Mouse (Mus musculus): ENCODE data around the gene Hmg20b. TPM values are rescaled to one million over a fixed set of nuclear protein-coding genes. Genes with fewer than 3 reads are reported as not detected.

The Hmg20b gene
- polyA plus RNA-seq, 1 experiment = 80.2 TPM

DNA sequence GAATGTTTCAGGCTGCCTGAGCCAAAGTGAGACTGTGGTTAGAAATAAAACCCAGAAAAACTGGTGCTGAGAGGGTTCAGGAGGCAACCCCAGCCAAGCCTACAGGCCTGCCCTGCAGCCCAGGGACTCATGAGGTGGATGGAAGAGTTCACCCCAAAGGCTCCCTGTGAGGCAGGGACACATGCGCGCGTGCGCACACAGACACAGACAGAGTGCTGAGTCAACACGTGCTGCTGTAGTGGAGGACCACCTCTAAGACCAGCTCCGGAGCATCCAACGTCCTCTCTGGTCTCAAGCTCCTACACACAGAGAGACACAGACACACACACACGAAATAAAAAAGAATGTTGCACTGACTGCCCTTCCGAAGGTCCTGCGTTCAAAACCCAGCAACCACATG, 25.0 kb upstream of the Hmg20b start:
- H3K4me3 ChIP-seq = no peak overlapping the region
- no peak overlapping the region for H3K4me2 ChIP-seq (ENCODE audit: low read depth)
- no peaks in the 10 kb centered on the region for H3K36me3 ChIP-seq (ENCODE audit: control insufficient read depth, insufficient read depth)
- TF ChIP-seq POLR2A (IDR thresholded peaks at IDR 0.05; ENCODE audit: insufficient read length, low read depth) = no peak
- TF ChIP-seq POLR2AphosphoS2 (IDR thresholded peaks at IDR 0.05; ENCODE audit: insufficient read length, low read depth) = no peak
- no peak for TF ChIP-seq E2F4 (IDR thresholded peaks at IDR 0.05; ENCODE audit: insufficient read depth)
- TF ChIP-seq TCF12 (IDR thresholded peaks at IDR 0.05; ENCODE audit: insufficient read depth, poor library complexity, severe bottlenecking) = no peak
- no peak for TF ChIP-seq MYOD1 (IDR thresholded peaks at IDR 0.05; ENCODE audit: control insufficient read depth in 1 of 3, insufficient read length in 2 of 3, low read depth in 2 of 3)
- TF ChIP-seq USF1 (IDR thresholded peaks at IDR 0.05; ENCODE audit: low read depth) = no peak
- no peak for TF ChIP-seq CEBPB (IDR thresholded peaks at IDR 0.05; ENCODE audit: insufficient read depth, poor library complexity, severe bottlenecking)
- TF ChIP-seq TCF3 (IDR thresholded peaks at IDR 0.05; ENCODE audit: insufficient read length, low read depth) = no peak
- TF ChIP-seq REST (IDR thresholded peaks at IDR 0.05; ENCODE audit: insufficient read depth, insufficient read length) = no peak
- no peak for TF ChIP-seq SRF (IDR thresholded peaks at IDR 0.05; ENCODE audit: control insufficient read depth, insufficient read length, low read depth)
- TF ChIP-seq MYOG (IDR thresholded peaks at IDR 0.05; ENCODE audit: control insufficient read depth in 1 of 3, insufficient read depth in 1 of 3, insufficient read length in 2 of 3, low read depth in 2 of 3) = no peak
- no peak for TF ChIP-seq MAX (IDR thresholded peaks at IDR 0.05; ENCODE audit: low read depth)
- no peak overlapping the region for H3ac ChIP-seq (ENCODE audit: control insufficient read depth, insufficient read length)
- peaks cover 63% of the 10 kb centered on the region for H3K79me2 ChIP-seq (ENCODE audit: control insufficient read depth, insufficient read depth)
- H3K27me3 ChIP-seq (ENCODE audit: control insufficient read depth, insufficient read depth, insufficient read length) = no peaks in the 10 kb centered on the region

- H3K27me3 ChIP-seq (ENCODE audit: control insufficient read depth, insufficient read depth, insufficient read length) = no peaks in the 10 kb centered on the region
- no peak overlapping the region for H3K4me3 ChIP-seq
- TF ChIP-seq POLR2A (IDR thresholded peaks at IDR 0.05; ENCODE audit: insufficient read length, low read depth) (peak; percentile 29), SRF (IDR thresholded peaks at IDR 0.05; ENCODE audit: control insufficient read depth, insufficient read length, low read depth) (no peak), POLR2AphosphoS2 (IDR thresholded peaks at IDR 0.05; ENCODE audit: insufficient read length, low read depth) (peak; percentile 1), MYOG (IDR thresholded peaks at IDR 0.05; ENCODE audit: control insufficient read depth in 1 of 3, insufficient read depth in 1 of 3, insufficient read length in 2 of 3, low read depth in 2 of 3) (peak in 1 of 3 experiments; percentile 13)
- H3K4me2 ChIP-seq (ENCODE audit: low read depth) = no peak overlapping the region
- peaks cover 14% of the 10 kb centered on the region for H3K36me3 ChIP-seq (ENCODE audit: control insufficient read depth, insufficient read depth)
- H3K79me2 ChIP-seq (ENCODE audit: control insufficient read depth, insufficient read depth) = peaks cover 4% of the 10 kb centered on the region
- no peak overlapping the region for H3ac ChIP-seq (ENCODE audit: control insufficient read depth, insufficient read length)
Observed at GRCm38 (mm10) chr10:81367207-81367495, 16.9 kb upstream of the Hmg20b start.

GRCm38 (mm10) chr10:81366477-81367206, 16.4 kb upstream of the Hmg20b start:
- no peak overlapping the region for H3K4me3 ChIP-seq
- no peaks in the 10 kb centered on the region for H3K27me3 ChIP-seq (ENCODE audit: control insufficient read depth, insufficient read depth, insufficient read length)
- TF ChIP-seq POLR2AphosphoS2 (IDR thresholded peaks at IDR 0.05; ENCODE audit: insufficient read length, low read depth) = peak; percentile 80
- TF ChIP-seq POLR2A (IDR thresholded peaks at IDR 0.05; ENCODE audit: insufficient read length, low read depth) = peak; percentile 35
- no peak for TF ChIP-seq MYOG (IDR thresholded peaks at IDR 0.05; ENCODE audit: control insufficient read depth in 1 of 3, insufficient read depth in 1 of 3, insufficient read length in 2 of 3, low read depth in 2 of 3)
- H3ac ChIP-seq (ENCODE audit: control insufficient read depth, insufficient read length) = no peak overlapping the region
- H3K36me3 ChIP-seq (ENCODE audit: control insufficient read depth, insufficient read depth) = peaks cover 14% of the 10 kb centered on the region
- no peaks in the 10 kb centered on the region for H3K79me2 ChIP-seq (ENCODE audit: control insufficient read depth, insufficient read depth)
- H3K4me2 ChIP-seq (ENCODE audit: low read depth) = no peak overlapping the region

DNA sequence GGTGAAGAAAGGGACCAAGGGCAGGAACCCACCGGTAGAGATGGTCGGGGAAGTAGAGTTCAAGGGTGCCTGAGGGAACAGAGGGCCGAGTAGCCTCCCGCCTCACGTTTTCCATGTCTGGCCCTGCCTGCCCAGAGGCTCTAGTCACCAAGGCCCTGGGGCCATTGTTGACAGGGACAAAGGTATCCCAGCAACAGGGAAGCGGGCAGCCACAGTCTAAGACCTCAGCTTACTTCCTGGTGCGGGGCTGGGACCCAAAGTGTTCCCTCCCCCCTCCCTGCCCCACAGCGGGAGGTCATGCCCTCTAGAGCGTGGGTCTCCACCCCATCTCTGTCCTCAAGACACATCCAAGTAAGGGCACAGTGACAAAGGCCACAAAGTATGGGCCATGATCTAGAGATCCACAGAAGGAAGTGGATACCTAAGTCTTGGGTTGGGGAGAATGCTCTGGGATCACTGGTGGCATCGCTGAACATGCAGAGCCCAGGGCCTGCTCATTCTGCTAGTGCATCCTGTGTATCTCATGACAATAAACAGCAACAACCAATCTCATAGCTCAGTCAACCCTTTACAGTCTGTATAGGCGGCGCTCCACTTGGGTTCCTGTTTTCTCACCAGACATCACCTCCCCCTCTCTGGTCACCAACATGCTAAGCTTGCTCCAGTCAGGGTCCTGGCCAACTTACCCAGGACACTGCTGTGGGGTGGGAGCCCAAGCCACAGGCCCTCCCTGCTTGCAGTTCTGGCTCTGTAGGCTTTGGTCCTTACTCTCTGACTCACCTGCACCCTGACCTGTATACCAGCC, 15.6 kb upstream of the Hmg20b start, which contains the start of gene 4930404N11Rik:
4930404N11Rik (minus strand) TSS at position 145 of the 805 bp plus-strand sequence.
- Histone ChIP-seq H3ac (ENCODE audit: control insufficient read depth, insufficient read length) (no peak within 1 kb of the TSS), H3K27me3 (ENCODE audit: control insufficient read depth, insufficient read depth, insufficient read length) (no peaks in the 10 kb centered on the region), H3K4me3 (no peak within 1 kb of the TSS), H3K4me2 (ENCODE audit: low read depth) (no peak within 1 kb of the TSS), H3K36me3 (ENCODE audit: control insufficient read depth, insufficient read depth) (peaks cover 14% of the 10 kb centered on the region), H3K79me2 (ENCODE audit: control insufficient read depth, insufficient read depth) (no peaks in the 10 kb centered on the region)
- TF ChIP-seq POLR2AphosphoS2 (IDR thresholded peaks at IDR 0.05; ENCODE audit: insufficient read length, low read depth) (peak; percentile 83), MYOD1 (IDR thresholded peaks at IDR 0.05; ENCODE audit: control insufficient read depth in 1 of 3, insufficient read length in 2 of 3, low read depth in 2 of 3) (no peak)

- Histone ChIP-seq H3K4me3 (no peak overlapping the region), H3K36me3 (ENCODE audit: control insufficient read depth, insufficient read depth) (peaks cover 14% of the 10 kb centered on the region), H3K4me2 (ENCODE audit: low read depth) (no peak overlapping the region), H3K27me3 (ENCODE audit: control insufficient read depth, insufficient read depth, insufficient read length) (no peaks in the 10 kb centered on the region), H3ac (ENCODE audit: control insufficient read depth, insufficient read length) (no peak overlapping the region), H3K79me2 (ENCODE audit: control insufficient read depth, insufficient read depth) (no peaks in the 10 kb centered on the region)
- peak; percentile 84 for TF ChIP-seq POLR2AphosphoS2 (IDR thresholded peaks at IDR 0.05; ENCODE audit: insufficient read length, low read depth)
- no peak for TF ChIP-seq SRF (IDR thresholded peaks at IDR 0.05; ENCODE audit: control insufficient read depth, insufficient read length, low read depth)
- peak; percentile 44 for TF ChIP-seq POLR2A (IDR thresholded peaks at IDR 0.05; ENCODE audit: insufficient read length, low read depth)
Observed at GRCm38 (mm10) chr10:81365073-81365472, 14.8 kb upstream of the Hmg20b start.

Measured in myocyte (in vitro differentiated cells).